Mouse (Mus musculus) adrenal gland, adult 8-10 months (tissue): ENCODE results near the gene Sln. TPM values are rescaled to one million over a fixed set of nuclear protein-coding genes. Genes with fewer than 3 reads are reported as not detected.

Experiments used
- DNase-seq: peaks from one replicate; pipeline ENCODE4 v3.0.0; 2022
- total RNA-seq, 4 experiments: library from RNA; stranded (reverse); gene quantifications; 2 replicates each; pipeline ENCODE4 v1.2.4; 2022

The Sln gene
- total RNA-seq, result not detected

- DNase-seq, result no peak
Observed at GRCm38 (mm10) chr9:53849864-53850263, at the start of gene Sln. Gene Sln (plus strand): TSS chr9:53850164.

DNA sequence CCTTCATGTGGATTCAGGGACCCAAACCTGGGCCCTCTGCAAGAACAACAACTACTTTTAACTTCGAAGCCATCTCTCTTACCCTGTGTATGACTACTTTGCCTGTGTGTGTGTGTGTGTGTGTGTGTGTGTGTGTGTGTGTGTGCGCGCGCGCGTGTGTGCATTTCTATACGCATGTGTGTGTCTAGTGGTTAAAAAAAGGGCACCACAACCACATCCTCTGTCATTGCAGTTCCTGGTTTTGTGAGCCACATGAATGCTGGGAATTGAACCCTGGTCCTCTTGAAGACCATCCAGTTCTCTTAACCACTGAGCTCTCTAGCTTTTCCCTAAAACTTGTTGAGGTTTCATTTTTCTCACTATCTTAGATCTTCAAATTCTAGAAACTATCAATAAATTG lies 47.0 kb upstream of the Sln start:
- no peak for DNase-seq

DNA sequence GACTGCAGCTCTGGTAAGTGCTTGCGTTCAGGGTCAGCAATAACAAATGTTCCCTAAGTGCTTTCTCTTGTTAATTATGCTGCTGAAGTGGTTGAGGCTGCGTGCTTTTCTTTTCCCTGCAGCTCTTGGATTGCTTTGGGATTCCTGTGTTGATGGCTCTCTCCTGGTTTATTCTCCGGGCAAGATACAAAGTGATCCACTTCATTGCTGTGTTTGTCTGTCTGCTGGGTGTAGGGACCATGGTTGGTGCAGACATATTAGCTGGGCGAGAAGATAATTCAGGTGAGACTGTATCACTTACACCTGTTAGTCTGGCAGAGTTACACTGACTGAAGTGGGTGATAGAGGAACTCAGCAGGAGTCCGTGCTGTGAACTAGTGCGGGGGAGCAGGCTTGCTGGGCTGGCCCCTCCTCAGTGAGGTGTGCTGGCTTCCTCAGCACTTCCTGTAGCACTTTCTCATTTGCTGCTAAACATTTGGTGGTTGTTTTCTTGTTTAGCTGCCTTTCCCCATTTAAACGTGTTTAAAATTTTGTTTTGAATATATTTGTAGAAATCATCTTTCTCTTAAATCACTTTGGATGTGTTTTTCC lies 43.4 kb upstream of the Sln start:
- no peak for DNase-seq

DNA sequence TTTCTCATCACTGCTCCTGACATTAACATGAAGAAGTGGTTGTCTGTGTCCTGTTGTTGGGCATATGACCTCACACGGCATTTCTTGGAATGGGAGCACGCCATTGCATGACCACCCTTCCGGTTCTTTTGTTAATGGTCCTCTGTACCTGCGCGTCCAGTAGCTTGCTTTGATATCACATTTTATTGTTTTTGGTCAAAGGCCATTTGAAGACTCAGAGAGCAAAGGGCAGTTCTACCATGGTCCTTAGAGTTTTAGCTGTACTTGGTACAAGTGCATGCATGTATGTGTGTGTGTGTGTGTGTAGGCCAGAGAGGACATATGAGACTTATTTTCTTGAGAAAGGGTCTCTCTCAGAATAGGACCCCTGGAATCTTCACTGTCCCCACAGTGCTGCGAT lies 36.5 kb upstream of the Sln start:
- DNase-seq, result no peak

DNA sequence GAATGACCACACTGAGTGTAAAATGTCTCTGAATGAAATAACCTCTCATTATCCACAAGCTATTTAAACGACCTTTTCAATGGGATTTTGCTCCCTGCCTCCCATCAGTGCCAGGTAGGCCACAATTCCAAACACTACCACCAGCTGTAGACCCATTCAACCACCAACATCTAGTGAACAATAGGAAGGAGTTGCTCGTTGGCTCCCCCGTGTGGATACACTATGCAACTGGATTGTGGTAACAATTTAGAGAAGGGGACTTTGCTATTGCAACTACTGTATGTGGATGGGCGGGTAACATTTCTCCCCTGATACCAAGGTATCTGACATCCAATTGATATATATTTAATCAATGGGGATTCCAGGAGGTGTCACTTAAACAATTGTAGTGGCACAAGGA lies 31.2 kb upstream of the Sln start:
- DNase-seq, result peak; percentile 11

DNA sequence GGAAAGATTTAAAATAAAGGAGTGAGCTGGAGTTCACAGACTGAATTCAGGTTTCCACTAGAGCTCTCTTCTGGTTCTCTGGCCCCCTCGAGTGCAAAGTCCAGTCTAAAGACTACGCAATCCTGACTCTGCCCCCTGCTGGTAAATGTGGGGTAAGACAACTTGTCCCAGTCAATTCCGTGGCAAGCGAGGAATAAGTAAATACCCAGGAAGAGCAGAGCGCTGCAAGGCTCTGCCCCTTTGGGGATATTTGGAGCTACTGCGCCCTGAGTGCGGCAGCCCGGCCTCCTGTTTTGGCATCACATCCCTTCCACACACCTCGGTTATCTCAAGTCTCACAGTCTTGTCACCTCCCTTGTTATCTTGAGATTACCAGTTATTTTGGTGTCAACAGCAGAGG lies 24.6 kb upstream of the Sln start:
- no peak for DNase-seq

DNA sequence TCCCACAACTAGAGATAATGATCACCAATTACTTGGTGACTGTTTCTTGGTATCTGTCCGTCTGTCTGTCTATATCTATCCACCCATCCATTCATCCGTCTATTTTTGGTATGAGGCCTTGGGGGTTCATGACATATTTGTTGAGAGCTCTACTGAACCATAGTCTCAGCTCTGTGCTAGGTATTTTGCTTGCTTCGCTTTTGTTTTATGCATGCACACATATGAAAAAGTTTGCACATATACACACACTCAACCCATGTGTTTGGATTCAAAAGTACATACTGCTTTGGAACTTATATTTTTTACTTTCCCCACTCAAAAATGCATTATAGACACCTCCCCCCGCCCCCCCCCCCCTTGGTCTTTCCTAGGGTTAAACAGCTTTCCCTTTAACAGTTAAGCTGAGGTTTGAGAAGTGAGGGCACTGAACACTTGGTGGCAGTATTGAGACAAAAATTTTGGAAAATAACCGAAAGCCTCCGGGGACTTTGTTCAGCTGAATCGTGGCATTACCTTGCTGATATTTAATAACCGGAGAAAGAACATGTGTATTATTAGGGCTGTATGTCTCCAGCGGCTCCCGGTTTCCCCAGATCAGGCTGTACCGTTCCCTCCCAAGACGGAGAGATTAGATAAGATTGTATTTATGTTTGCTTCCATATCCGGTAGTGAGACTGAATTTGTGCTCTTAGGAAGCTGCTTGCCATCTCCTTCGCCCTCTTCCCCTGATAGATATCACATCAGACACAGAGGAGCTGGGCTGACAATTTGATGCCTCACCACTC lies 20.7 kb upstream of the Sln start:
- DNase-seq, result peak; percentile 4

GRCm38 (mm10) chr9:53829866-53830209 lies 20.1 kb upstream of the Sln start:
- DNase-seq, result no peak

GRCm38 (mm10) chr9:53835039-53835438 lies 14.9 kb upstream of the Sln start:
- no peak for DNase-seq

DNA sequence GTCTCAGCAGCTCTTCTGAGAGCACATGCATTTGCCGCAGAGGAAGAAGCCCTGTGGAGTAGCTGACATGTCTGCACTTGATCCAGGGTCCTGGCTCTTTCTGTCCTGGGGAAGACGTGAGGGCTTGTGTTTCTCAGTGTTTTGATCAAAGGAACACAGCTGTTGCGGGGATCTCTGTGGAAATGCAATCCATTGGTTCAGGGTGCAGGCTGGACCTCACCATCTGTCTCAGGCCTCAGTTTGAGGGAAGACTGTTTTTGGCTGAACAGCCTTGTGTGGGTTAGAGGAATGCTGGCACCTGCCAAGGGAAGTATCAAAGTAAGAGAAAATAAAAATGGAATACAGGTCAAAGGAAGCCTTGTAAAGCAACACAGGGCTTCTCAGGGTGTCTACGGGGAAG lies 14.0 kb upstream of the Sln start:
- no peak for DNase-seq

- DNase-seq, result no peak
Observed at GRCm38 (mm10) chr9:53838816-53839215, 11.1 kb upstream of the Sln start.

DNA sequence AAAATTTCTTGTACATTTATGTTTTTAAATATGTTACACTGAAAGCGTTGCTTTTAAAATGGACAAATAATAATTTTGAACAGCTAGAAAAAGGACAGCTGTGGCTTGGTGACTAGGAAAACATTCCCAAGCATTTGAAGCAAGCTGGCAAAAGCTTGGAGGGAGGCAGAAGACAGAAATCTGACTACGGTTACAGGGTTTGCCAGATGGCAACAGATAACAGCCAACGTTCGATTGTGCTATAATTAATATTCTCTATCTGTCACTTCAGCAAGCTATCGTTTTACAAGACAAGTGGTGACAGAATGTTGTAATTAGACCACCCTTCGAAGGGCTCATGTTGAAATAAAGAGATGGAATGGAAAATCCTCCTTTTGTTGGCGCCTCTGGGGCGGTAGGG lies 1.4 kb upstream of the Sln start:
- no peak for DNase-seq

GRCm38 (mm10) chr9:53852158-53852557 lies 2.2 kb downstream of the Sln start:
- no peak for DNase-seq

DNA sequence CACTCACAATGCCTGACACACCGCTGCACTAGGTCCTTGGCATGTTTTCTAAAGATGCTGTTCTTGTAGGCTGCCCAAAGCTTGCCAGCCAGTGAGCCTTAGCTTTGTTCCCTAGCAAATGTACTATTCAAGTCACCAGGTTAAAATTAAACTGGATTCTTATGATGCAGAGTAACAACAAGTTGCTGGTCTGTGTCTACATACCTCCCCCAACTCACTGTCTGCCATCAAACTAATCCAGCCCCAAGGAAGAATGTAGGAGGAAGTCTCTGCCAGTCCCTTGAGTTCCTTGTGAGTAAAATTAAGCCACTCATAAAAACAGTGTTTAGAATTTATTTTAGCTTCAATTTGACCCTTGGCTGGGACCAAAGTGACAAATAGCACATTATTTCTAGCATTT lies 3.7 kb downstream of the Sln start:
- DNase-seq, result no peak

DNA sequence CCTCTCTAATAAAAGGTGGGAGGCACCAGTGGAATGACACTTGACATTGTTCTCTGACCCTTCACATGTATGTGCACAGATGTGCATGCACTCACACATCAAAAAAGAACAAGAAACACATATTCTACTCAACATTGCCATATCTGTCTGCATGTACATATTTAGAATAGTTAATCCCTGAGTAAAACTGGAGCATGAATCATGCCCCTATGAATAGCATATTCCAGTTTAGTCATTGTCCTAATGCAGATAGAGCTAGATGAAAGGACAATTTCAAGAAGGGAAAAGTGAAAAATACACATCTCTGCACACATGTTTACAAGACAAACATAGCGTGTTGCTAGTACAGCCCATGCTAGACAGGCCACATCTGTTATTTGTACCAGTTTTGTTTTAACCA lies 4.6 kb downstream of the Sln start:
- no peak for DNase-seq

DNA sequence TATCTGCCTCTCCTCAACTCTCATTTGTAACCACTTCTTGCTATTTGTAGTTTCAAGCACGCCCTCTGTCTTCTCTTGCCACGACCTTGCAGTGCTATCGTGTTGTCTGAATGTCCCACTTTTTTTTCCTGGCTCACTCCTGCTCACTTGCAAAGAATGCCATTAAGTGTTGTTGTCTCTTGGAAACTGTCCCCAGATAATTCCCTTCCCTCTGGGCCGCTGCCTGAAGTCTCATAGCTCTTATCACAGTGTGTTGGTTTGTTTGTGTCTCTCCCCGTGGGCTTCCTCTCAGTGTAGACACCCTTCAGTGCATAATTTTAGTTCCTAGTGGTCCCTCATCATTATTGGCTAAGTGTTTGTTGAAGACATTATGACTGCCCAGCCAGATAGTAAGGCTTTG lies 7.9 kb downstream of the Sln start:
- DNase-seq, result no peak

DNA sequence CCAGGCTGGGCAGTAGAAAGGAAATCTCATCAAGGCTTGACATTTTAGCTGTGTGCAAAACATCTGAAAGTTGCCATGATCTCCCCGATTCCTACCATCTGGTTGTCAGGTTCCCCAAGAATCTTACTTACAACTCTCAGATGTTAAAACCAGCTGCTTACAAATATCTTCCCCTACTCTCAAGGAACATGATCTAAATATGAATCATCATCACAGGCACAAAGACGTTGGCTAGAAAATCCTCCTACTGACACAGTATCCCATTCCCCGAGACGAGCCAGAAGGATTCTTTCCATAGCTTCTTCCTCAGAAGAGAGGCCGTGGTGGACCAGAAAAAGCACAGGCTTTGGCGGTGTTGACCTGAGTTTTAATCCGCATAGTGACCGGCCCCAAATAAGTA lies 23.3 kb downstream of the Sln start:
- DNase-seq, result no peak

GRCm38 (mm10) chr9:53877423-53877822 lies 27.5 kb downstream of the Sln start:
- no peak for DNase-seq

GRCm38 (mm10) chr9:53883588-53884280 lies 33.8 kb downstream of the Sln start:
- DNase-seq, result no peak

GRCm38 (mm10) chr9:53890075-53890474 lies 40.1 kb downstream of the Sln start:
- DNase-seq, result no peak

DNA sequence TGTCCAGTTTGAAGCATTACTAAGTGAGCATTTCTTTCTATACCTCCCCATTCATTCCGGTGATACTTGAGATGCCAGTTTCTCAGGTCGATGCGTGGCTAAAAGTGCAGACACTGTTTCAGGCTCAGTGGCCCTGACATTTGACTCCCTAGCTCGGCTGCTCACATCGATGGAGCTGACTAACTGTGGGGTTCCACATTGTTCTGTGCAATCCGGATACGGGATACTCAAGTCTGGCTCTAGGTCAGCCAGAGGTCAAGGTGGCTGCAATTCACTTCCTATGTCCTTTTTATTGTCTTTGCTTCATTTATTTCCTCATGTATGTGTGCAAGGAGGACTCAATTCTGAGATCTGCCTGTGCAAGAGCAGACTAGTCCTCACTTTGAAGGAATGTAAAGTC lies 45.9 kb downstream of the Sln start:
- no peak for DNase-seq

- no peak for DNase-seq
Observed at GRCm38 (mm10) chr9:53899836-53900235, 49.9 kb downstream of the Sln start.

- DNase-seq, result no peak
Observed at GRCm38 (mm10) chr9:53903215-53903842, 53.4 kb downstream of the Sln start.
